Mouse (Mus musculus) kidney, adult 18-20 months (tissue): ENCODE results near the gene Smurf2.
A peak's percentile ranks its signal among the peaks of the same experiment; 100 is the strongest.
"Not testable (repeated sequence)": the region's sequence is repeated elsewhere in the genome, so short reads cannot be mapped to it uniquely, and the experiment has no call there.

Experiments
- DNase-seq: peaks from one replicate; pipeline ENCODE4 v3.0.0; 2021

Smurf2 gene

DNA sequence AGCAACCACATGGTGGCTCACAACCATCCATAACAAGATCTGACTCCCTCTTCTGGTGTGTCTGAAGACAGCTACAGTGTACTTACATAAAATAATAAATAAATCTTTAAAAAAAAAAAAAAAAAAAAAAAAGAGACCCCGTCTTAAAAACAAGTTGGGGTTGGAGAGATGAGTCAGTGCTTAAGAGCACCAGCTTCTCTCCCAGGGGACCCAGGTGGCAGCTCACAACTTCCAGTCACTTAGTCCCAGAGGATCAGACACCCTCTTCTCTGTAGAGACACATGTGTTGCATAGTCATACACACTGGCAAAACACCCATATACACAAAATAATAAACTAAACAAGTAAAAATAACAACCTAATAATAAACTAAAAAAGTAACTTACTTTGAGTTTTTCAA lies 113.1 kb downstream of the Smurf2 start:
- not testable (repeated sequence) for DNase-seq

DNA sequence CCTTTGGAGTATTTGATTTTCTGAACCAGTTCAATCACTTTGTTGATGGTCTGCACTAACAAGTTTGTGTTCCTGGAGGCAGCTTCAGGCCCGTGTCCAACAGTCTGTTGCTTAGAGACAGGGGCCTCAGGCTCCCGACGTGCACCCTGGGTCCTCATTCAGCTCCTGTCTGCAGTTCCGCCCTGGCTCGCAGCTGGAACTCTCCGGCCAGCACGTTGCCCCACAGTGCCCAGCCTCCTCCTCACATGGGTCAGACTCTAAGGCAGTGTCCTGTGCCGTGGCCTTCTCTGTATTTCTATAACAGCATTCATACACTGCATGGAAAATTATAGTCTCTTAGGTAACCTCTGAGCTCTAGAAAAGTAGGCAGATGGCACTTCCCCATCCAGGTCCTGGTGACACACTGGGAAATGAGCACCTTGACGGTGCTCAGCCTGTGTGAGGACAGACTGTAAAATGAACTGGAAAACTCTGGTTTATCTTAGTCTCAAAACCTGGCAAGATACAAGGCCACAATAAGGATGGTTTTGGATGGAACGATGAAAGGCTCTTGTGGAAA lies 118.4 kb downstream of the Smurf2 start:
- no peak for DNase-seq

DNA sequence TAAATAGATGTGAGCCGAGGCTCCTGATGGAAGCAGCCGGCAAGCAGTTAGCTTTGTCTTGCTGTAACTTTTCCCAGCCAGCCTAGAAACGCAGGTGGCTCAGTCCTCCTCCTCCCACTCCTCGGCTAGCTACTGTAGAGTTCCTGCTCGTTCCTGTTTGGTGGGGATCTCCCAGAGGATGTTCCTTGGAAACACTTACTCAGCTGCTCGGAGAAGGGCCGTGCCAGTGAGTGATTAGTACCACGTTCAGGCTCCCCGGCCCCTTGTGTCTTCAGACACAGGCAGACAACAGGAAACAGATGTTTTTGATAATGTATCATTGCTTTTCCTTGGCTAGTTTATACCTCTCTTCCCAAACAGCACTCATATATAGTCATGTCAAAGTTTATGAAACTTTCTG lies 124.8 kb downstream of the Smurf2 start:
- no peak for DNase-seq

DNA sequence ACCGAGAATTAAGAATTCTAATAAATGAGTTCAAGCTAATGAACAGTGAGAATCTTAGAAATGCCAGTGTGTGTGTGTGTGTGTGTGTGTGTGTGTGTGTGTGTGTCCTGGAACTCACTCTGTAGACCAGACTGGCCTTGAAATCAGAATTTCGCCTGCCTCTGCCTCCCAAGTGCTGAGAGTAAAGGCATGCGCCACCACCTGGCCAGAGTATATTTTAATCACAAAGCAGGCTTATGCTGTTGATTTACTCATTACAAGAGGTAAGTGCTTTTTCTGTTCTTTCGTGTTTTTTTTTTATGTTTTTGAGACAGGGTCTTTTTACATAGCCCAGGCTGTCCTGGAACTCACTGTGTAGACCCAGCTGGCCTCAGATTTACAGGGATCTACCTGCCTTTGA lies 126.7 kb downstream of the Smurf2 start:
- no peak for DNase-seq

DNA sequence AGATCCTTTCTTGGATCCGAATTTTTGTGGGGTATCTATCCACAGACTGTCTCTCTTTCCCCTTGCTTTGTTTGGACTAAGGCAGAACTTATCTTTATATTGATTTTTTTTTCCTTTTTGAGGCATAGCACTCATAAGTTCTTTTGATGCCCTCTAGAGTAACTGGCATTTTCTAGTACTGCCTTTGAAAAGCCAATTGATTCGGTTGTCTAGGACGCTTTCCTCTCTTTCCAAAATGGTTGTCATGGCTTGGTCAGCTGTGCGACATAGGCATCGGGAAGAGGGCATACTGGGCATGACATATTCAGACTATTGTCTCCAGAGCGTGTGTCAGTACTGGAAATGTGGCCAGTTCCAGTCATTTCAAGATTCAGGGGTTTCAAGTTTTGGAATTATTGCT lies 130.9 kb downstream of the Smurf2 start:
- DNase-seq = no peak

DNA sequence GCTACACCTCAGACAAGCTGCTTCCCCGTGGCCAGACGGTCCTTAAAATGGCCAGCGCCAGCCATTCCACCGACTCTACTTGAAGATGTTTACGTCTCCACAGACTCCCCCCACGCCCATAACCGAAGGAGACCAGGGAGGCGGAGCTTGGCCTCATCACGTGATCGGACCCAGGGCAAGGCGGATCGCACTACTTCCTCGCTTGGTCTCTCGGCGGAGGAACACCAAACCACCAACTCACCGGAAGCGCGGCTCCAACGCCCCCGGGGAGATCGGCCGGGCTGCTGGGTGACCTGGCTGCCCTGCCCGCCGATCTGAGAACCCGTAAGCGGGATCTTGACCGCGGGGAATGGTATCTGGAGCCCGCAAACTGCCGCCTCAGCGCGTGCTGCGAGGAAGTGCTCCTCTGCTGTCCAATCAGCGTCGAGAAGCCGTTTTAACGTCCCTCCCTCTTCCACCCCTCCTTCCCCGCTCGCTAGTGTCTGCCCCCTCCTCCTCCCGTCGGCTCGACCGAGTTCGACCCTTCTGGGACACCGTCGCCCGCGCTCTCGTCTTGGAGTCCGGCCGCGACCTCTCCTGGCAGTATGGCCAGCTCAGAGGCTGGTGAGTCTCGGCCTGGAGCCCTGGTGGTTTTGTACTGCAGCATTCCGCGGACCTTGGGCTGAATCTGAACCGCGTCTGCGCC lies 131.6 kb downstream of the Smurf2 start, which contains the start of the genes Ddx5 and Cep95:
Gene Ddx5 (minus strand): TSS at position 411 of the 685 bp plus-strand sequence.
Gene Cep95 (plus strand): TSS at position 478 of the 685 bp plus-strand sequence.
- DNase-seq = peak; percentile 100

DNA sequence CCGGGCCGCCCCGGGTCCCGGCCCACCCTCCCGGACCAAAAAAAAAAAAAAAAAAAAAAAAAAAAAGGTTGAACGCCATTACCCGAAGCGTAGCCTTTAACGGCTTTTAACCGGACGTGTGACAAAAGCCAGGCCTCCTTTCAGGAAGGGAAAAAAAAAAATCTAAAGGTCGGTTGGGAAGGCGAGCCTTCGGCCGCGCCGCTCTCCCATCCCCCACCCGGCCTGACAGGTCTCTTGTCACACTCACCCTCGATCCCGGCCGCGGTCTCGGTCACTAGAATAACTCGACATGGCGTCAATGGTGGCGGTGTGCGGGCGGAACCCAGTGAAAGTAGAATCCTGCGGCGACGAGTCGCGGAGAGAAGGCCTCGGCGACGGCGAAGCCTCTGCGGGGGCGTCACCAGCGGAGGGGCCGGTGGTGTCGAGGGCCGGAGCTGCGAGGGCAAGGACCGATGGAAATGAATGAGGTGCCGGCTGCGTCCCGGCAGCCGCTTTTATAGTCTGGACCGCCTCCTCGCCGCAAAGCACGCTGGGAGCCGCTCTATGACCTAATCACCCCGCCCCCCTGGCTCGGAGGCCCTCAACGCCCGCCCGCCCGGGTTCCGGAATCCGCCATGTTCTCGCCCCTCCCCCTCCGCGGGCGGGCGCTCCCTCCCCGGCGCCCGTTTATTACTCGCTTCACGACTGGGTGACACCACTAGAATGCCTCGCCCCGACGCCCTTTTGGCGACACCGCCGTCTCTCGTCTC lies 132.3 kb downstream of the Smurf2 start:
- DNase-seq = peak; percentile 99

DNA sequence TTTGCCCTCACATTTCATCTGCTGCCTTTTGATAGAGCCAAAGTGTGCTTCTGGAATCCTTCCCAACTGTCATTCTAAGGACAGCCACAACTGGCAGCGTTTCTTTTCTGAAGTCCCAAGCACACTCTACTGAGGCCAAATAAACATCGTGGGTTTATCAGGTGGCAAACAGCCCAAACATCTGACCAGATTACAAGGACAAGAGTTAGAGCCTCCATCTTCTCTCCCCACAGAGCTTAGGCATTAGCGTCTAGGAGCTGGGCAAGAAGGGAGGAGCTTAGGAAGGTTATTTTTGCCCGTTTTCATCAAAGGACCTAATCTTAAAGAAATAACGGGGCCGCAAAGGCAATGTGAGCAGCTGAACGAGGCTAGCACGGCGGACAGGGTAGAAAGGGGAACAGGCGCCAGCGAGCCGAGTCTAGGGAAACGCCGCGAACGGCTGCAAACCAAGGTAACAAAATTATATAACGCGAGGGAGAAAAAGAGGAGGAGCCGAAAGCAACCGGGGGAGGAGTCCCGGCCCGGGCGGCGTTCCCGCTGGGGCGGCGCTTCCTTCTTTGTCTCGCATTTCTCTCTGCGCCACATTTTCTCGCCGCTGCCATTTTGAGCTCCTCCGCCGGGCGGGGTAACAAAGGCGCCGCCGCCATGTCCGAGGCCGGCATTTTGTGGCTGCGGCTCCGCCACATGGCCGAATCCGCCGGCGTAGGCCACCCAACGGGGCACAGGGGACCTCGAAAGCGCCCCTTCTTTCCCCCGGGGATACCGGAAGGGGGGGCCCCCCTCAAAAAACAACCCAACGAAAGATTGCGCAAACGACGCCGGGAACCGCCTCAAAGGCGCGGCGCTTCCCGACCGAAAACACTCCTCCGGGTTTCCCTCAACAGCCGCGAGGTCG lies 133.1 kb downstream of the Smurf2 start:
- peak; percentile 92 for DNase-seq

DNA sequence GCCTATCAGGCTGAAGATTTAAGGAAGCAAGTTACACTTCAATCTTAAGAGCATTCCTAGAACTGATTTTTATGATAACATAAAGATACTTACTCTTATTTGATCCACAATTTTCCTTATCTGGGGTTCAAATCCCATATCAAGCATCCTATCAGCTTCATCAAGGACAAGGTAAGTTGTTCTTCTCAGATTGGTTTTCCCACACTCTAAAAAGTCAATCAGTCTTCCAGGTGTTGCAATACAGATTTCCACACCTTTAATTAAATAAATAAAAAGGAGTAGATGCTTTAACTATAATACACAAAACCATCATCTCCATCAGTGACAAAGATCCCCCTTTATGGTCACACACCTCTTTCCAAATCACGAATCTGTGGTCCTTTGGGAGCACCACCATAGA lies 135.5 kb downstream of the Smurf2 start:
- DNase-seq = no peak

DNA sequence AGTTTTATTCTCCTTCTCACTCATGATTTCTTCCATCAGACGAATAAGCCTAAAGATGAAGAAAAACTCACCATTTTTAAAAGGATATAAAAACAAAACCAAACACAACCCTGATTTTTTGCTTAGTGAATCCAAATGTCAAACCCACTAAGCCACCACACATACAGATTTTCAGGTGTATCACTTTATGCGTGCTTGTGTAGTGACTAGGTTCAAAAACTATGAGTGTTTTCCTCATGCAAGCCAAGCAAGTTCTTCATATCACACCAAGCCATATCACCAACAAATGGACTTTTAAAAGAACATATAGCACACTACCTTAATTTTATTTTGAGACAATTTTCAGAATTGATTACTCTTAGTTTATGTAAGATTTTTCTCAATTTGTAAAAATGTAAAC lies 136.0 kb downstream of the Smurf2 start:
- DNase-seq = no peak

DNA sequence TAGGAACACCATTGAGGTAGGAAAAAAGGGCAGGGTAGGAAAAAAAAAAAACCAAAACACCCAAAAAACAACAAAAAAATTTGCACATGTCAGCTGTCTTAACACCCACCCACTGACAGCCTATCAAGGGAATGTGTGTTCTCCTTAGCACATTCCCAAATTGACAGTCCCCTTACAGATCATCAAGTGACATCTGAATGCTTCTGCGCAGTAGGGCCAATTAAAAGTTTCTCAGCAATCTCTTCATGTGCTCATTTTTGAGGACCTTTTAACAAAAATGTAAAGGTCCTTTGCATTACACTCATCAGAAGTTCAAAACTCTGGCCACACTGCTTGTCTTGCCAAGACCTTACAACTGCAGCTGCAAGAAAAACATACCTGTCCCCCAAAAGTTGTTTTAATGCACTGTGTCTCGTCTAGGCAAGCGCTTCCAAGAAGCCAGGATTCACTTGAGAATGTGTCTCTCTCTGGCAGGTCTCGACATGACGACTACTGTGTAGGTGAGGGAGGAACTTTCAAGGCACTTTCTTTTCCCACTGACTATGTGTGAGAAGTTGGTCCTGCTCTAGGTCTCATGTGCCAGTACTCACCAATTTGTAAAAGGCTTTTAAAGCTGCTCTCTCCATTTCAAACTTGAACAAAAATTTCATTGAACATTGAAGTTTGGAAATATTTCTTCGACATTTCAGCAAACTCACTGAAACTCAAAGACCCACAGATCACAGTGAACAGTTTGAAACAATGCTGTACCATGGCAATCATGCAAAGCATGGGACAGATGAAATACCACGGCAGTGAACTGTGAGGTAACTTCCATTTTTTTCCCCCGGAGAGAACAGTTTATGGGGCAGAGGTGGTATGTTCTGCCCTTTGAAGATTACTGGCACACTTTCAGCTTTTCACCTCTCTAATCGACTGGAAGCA lies 137.4 kb downstream of the Smurf2 start:
- DNase-seq = no peak

DNA sequence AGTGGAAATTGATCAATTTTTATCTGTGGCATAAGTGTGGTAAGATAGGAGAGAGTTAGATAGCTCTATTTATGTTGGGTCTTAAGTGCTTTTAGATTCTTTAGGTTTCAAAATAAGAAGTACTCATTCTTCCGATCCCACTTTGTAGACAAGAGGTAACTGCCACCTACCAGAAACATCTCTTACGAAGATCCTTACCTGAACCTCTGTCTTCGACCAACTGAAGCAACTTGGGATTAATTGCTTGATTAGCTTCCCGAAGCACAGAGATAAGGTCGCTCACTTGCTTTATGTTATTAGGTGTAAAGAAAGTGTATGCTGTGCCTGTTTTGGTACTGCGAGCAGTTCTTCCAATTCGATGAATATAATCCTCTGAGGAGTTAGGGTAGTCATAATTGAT lies 138.2 kb downstream of the Smurf2 start:
- not testable (repeated sequence) for DNase-seq

DNA sequence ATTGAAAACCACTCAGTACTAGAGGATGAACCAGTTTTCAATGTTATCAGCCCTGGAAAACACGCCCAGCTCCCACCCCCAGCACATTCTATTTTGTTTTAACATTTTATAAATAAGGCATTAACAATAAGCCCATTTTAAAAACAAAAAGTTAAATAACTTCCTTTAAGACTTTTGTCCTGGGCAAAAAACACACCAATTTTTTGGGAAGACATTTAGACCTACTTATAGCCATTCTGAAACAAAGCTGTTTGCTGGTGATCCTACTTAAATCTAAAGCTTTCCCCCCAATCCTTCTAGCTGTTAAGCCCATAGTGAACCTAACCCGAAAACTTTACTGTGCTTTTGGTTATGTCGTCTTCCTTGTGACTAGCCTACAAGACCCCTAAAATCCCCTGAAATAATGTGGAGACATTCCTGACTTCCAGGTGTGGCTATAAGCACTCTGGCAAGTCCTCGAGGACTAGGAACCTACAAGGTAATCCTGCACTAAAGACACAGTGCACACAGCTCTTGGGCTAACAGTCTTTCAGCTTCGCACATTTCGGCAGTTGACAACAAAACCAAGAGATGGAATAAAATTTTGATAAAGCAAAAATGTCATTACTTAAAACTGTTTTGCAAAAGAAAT lies 139.8 kb downstream of the Smurf2 start:
- DNase-seq = no peak

DNA sequence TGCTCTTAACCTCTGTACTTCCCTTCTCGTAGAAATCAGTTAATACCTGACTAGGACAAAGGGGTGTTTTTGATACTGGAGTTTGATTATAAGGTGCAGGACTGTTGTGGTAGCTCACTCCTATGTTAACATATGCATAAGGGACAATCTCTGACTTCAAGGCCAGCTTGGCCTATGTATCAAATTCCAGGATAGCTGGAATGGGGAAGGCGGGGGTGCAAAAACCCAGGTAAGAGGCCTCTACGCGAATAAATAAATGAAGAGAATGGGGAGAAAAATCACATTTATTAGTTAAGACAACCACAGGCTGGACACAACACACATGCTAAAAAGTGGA lies 140.5 kb downstream of the Smurf2 start:
- DNase-seq = no peak

DNA sequence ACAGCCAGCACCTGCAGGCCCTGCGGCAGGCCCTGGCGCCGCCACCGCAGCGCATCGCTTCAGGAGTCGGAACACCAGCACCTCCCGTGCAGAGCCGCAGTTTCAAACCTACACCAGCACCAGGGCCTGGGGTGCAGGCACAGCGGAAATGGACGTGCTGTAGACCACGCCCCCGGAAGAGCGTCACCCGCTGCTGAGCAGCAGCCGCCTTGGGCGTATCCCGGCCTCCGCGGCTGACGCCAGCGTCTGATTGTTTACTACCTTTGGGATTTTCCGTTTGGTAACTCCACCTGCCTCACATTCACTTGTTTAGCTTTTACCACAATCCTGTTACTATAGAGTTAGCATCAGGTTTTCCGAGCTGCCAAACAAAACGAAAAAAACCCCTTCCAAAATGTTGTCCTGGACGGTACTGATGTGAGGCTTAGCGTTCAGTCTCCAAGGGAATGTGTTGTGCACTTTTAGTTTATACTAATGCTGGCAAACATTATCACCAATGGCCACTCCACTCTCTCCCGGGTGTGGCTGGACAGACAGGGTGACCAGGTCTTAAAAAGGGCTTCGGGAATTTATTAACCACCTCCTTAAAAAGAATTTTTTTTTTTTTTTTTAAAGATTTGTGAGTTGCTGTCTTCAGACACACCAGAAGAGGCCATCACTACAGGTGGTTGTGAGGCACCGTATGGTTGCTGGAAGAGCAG lies 141.0 kb downstream of the Smurf2 start, which contains the start of gene Polg2:
Gene Polg2 (minus strand): TSS at position 150 of the 701 bp plus-strand sequence.
- peak; percentile 94 for DNase-seq

DNA sequence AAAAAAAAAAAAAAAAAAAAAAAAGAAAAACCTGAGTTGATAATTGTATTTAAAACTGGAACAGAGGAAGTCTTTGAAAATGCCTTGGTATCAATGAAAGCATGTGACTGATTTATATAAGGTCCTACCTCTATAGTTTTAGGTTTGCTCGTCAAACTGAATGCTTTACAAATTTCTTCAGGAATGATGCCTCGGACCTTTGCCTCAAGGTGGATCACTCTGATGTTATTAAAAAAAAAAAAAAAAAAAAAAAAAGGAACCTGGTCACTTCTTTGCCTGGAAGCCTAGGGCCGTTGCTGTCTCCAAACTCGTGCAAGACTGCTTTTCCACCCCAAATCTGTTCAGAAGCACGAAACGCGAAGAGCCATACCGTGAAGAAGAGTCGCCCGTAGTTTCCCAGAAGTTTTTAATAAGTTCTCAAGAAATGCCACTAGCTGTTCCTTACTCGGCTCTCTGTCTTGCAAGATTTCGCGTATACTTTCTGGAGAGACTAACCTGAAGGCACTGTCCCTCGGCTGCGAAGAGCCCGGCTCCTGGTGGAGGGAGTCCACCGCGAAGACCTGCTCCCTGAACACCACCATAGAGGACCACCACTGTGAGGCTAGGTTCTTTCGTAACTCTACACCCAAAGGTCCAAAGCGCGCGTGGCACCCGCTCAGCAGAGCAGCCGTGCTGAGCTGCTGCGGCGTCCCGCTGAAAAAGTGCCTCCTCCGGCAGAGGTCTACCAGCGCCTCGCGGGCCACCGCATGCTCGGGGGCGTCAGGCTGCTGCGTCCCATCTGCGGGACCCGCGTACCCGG lies 141.7 kb downstream of the Smurf2 start:
- DNase-seq = no peak

DNA sequence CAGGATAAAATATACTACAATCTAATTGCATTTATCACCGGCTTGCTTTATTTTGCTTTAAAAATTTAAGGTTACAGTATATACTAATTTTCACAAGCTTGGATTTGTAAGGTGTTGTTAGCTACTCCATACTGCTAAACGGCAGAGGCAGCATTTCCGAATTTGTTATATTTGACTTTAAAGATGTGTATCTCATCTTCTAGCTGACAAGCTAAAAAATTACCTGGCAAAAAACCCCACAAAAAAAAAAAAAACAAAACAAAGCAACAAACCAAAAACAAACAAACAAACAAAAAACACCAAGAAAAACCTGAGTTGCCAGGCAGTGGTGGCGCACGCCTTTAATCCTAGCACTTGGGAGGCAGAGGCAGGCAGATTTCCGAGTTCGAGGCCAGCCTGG lies 142.4 kb downstream of the Smurf2 start:
- DNase-seq = no peak

DNA sequence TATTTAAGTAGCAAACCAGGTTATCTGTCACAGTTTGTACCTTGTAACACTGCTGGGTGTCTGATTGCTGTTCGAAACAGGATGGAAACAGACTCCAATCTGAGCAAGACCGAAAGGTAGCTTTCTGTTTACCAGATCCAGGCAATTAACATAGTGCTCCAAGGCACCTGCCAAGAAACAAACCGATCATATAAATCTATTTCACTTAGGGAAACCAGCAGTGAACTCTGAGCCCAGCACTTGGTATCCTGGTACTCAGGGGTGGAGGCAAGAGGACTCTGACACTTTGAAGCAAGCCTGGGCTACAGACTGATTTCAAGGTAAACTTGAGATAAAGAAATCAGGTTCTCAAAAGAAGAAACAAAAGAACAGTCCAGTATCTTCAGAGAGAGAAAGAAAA lies 143.1 kb downstream of the Smurf2 start:
- DNase-seq = peak; percentile 30

DNA sequence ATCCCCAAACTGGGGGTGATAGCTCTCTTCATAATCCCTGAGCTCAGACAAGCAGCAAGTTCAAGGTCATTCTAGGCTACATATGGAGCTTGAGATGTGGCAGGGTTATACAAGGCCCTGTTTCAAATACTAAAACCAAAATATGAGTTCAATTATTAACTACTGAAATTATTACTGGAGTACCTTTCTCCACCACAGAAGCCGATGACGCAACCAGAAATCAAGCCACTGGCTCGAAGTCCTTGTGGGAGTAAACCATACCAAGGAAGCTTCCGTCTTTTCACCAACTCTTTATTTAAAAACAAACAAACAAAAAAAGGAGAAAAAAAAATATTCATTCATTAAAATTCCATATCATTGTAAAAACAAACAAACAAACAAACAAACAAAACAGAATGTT lies 143.6 kb downstream of the Smurf2 start:
- DNase-seq = peak; percentile 30

DNA sequence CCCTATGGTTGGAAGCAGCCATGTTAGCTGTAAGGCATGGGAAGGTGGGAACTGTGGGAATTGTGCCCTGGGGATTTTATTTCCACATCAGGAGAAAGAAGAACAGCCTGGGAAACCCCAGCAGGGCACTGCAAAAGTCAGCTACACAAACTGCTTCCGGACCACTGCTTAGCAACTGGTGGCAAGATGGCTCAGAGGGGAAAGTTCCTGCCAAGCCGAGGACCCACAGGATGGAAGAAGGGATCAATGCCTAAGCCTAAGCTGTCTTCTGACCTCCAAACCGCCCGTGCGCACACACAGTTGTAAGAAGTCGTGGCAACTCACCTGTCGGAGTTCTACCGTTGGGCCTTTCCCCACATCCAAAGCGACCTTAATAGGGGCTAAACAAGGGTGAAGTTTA lies 147.5 kb downstream of the Smurf2 start:
- DNase-seq = no peak
